Mouse (Mus musculus) midbrain, embryonic 16.5 days (tissue): Measurements from ENCODE around the gene Gm3409. TPM values are rescaled to one million over a fixed set of nuclear protein-coding genes. Genes with fewer than 3 reads are reported as not detected.
"Not testable (repeated sequence)": the region's sequence is repeated elsewhere in the genome, so short reads cannot be mapped to it uniquely, and the experiment has no call there.

Source experiments
- ATAC-seq: fragments of 200-750 bp; cut with Nextera tagmentation; 2 replicates; pipeline ENCODE4 v1.8.0; 2017; ENCODE audit warnings: moderate TSS enrichment
- H3K27ac ChIP-seq: fragments of 300-500 bp; sonication (generic); 2 replicates; pipeline ENCODE4 v1.5.1; 2014; ENCODE audit warnings: mild to moderate bottlenecking, low read length, mixed read lengths
- H3K27me3 ChIP-seq: fragments of 300-500 bp; sonication (generic); 2 replicates; pipeline ENCODE4 v1.6.1; 2014; ENCODE audit warnings: low read depth, low read length, mixed read lengths; ENCODE audit not compliant: control insufficient read depth, insufficient read depth
- H3K36me3 ChIP-seq: fragments of 300-500 bp; sonication (generic); 2 replicates; pipeline ENCODE4 v1.6.1; 2014; ENCODE audit warnings: mild to moderate bottlenecking, low read length, moderate library complexity, mixed read lengths; ENCODE audit not compliant: control insufficient read depth, insufficient read depth
- H3K4me1 ChIP-seq: fragments of 300-500 bp; sonication (generic); 2 replicates; pipeline ENCODE4 v1.6.1; 2014; ENCODE audit warnings: mild to moderate bottlenecking, low read length, mixed read lengths; ENCODE audit not compliant: control insufficient read depth, insufficient read depth
- H3K4me2 ChIP-seq: fragments of 300-500 bp; sonication (generic); 2 replicates; pipeline ENCODE4 v1.6.1; 2014; ENCODE audit warnings: mild to moderate bottlenecking, low read length, mixed read lengths
- H3K4me3 ChIP-seq: fragments of 300-500 bp; sonication (generic); 2 replicates; pipeline ENCODE4 v1.5.1; 2014; ENCODE audit warnings: low read depth, mild to moderate bottlenecking, low read length, moderate library complexity, mixed read lengths
- H3K9ac ChIP-seq: fragments of 300-500 bp; sonication (generic); 2 replicates; pipeline ENCODE4 v1.6.1; 2014; ENCODE audit warnings: low read depth, low read length, mixed read lengths
- H3K9me3 ChIP-seq: fragments of 300-500 bp; sonication (generic); replicated peaks from 2 replicates; pipeline ENCODE4 v1.6.1; 2014; ENCODE audit warnings: mild to moderate bottlenecking, low read length, mixed read lengths; ENCODE audit not compliant: control insufficient read depth, poor library complexity, severe bottlenecking
- WGBS: fragments of 180-500 bp; shearing (Covaris S2); extraction: QIAGEN DNeasy Blood & Tissue Kit; methylation state at CpG from one replicate; pipeline ENCODE4 v1.1.7; 2014; 5-methylcytosine and 5-hydroxymethylcytosine counted together
- polyA plus RNA-seq: library from polyadenylated mRNA; unstranded; fragments of >200 nt; fragmentation: Nextera tagmentation; extraction: Ambion mirVana; gene quantifications from 2 replicates; pipeline ENCODE4 v1.2.1, GENCODE M21; 2015

Gm3409 gene
- polyA plus RNA-seq = not detected in 2 replicates

GRCm38 (mm10) chr5:146537347-146537746 is at the start of gene Gm3409:
Gene Gm3409 (plus strand): TSS chr5:146537647.
- not testable (repeated sequence) for H3K4me3 ChIP-seq, H3K36me3 ChIP-seq, H3K4me2 ChIP-seq, H3K9ac ChIP-seq, H3K27ac ChIP-seq, H3K9me3 ChIP-seq, ATAC-seq, H3K4me1 ChIP-seq, H3K27me3 ChIP-seq
- WGBS = 97% methylated on average over 3 of the region's 3 CpGs

GRCm38 (mm10) chr5:146488959-146489358 is 48.5 kb upstream of the Gm3409 start:
- not testable (repeated sequence) for H3K9ac ChIP-seq, H3K4me3 ChIP-seq, H3K9me3 ChIP-seq, H3K4me1 ChIP-seq, H3K27me3 ChIP-seq, ATAC-seq, H3K27ac ChIP-seq, H3K4me2 ChIP-seq, H3K36me3 ChIP-seq
- WGBS = 12% methylated on average over 3 of the region's 4 CpGs

DNA sequence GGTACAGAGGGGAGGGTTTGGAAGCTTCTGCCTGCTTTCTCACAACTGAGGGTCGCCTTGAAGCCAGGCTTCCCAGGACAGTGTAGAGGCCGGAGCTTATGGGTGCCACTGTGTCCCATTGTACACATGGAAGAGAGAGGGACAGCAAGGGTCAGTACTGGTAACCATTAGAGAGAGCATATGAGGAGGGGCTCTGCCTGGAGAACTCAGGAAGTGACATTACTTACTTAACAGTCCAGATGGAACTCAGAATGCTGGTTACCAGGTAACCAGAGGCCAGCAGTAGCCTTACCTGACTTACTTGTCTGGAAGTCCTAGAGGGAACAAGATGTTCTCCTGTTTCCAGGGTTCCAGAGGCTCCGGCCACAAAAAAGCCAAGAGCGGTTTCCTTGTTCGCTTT is 46.4 kb upstream of the Gm3409 start, which contains the start of gene Gm6370:
Gene Gm6370 (plus strand): TSS at position 301 of the 400 bp plus-strand sequence.
- no CpG with 5 or more reads among the region's 5 CpGs for WGBS
- ATAC-seq, H3K4me2 ChIP-seq, H3K27me3 ChIP-seq, H3K27ac ChIP-seq, H3K9me3 ChIP-seq, H3K4me3 ChIP-seq, H3K9ac ChIP-seq, H3K4me1 ChIP-seq, H3K36me3 ChIP-seq: not testable (repeated sequence)

GRCm38 (mm10) chr5:146502099-146502498 is 35.3 kb upstream of the Gm3409 start, which contains the start of gene 4930449I24Rik:
Gene 4930449I24Rik (plus strand): TSS chr5:146502399.
- not testable (repeated sequence) for H3K4me3 ChIP-seq, H3K9me3 ChIP-seq, H3K36me3 ChIP-seq, H3K9ac ChIP-seq, H3K27ac ChIP-seq, H3K27me3 ChIP-seq, H3K4me2 ChIP-seq, ATAC-seq, H3K4me1 ChIP-seq
- WGBS = no CpG with 5 or more reads among the region's 5 CpGs

- not testable (repeated sequence) for H3K36me3 ChIP-seq, H3K9me3 ChIP-seq, H3K27ac ChIP-seq, H3K27me3 ChIP-seq, H3K4me1 ChIP-seq, H3K9ac ChIP-seq, H3K4me2 ChIP-seq, H3K4me3 ChIP-seq, ATAC-seq
- no CpG with 5 or more reads among the region's 5 CpGs for WGBS
Measured at GRCm38 (mm10) chr5:146513823-146514222, 23.6 kb upstream of the Gm3409 start, which contains the start of gene Gm3402. Gene Gm3402 (plus strand): TSS chr5:146514123.

DNA sequence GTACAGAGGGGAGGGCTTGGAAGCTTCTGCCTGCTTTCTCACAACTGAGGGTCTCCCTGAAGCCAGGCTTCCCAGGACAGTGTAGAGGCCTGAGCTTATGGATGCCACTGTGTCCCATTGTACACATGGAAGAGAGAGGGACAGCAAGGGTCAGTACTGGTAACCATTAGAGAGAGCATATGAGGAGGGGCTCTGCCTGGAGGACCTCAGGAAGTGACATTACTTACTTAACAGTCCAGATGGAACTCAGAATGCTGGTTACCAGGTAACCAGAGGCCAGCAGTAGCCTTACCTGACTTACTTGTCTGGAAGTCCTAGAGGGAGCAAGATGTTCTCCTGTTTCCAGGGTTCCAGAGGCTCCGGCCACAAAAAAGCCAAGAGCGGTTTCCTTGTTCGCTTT is 11.9 kb upstream of the Gm3409 start, which contains the start of gene Gm3404:
Gene Gm3404 (plus strand): TSS at position 301 of the 400 bp plus-strand sequence.
- 88% methylated on average over 1 of the region's 3 CpGs for WGBS
- not testable (repeated sequence) for H3K4me3 ChIP-seq, ATAC-seq, H3K27ac ChIP-seq, H3K9ac ChIP-seq, H3K4me1 ChIP-seq, H3K27me3 ChIP-seq, H3K4me2 ChIP-seq, H3K9me3 ChIP-seq, H3K36me3 ChIP-seq

DNA sequence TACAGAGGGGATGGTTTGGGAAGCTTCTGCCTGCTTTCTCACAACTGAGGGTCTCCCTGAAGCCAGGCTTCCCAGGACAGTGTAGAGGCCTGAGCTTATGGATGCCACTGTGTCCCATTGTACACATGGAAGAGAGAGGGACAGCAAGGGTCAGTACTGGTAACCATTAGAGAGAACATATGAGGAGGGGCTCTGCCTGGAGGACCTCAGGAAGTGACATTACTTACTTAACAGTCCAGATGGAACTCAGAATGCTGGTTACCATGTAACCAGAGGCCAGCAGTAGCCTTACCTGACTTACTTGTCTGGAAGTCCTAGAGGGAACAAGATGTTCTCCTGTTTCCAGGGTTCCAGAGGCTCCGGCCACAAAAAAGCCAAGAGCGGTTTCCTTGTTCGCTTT is 18.4 kb downstream of the Gm3409 start, which contains the start of gene Gm3415:
Gene Gm3415 (plus strand): TSS at position 301 of the 400 bp plus-strand sequence.
- H3K27me3 ChIP-seq, H3K4me1 ChIP-seq, H3K4me3 ChIP-seq, H3K4me2 ChIP-seq, H3K9me3 ChIP-seq, H3K9ac ChIP-seq, ATAC-seq, H3K36me3 ChIP-seq, H3K27ac ChIP-seq: not testable (repeated sequence)
- no CpG with 5 or more reads among the region's 3 CpGs for WGBS

- Histone ChIP-seq H3K9me3 (no peaks in the 10 kb centered on the region), H3K4me1 (no peaks in the 10 kb centered on the region), H3K4me2 (no peak overlapping the region), H3K27ac (no peak overlapping the region), H3K4me3 (no peak overlapping the region), H3K27me3 (no peaks in the 10 kb centered on the region), H3K36me3 (no peaks in the 10 kb centered on the region), H3K9ac (no peak overlapping the region)
- no peak for ATAC-seq
- WGBS = 93% methylated on average over 1 of the region's 1 CpGs
Measured at GRCm38 (mm10) chr5:146564259-146564658, 26.8 kb downstream of the Gm3409 start.

DNA sequence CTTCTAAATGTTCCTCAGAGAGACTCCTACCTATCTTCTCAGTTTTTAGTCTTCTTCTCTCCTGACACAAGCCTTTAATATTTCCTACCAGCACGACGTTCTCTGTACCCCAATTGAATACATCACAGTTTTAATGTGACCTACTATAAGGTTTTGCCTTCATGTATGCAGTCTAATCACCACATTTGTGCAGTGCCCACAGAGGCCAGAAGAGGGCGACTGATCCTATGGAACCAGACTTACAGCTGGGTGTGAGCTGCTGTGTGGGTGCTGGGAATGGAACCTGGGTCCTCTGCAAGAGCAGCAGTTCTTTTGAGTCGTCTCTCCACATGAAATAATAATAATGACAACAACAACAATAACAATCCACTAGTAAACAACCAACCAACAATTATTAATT is 29.6 kb downstream of the Gm3409 start:
- Histone ChIP-seq H3K4me2 (no peak overlapping the region), H3K9me3 (no peaks in the 10 kb centered on the region), H3K27me3 (no peaks in the 10 kb centered on the region), H3K36me3 (no peaks in the 10 kb centered on the region), H3K4me1 (no peaks in the 10 kb centered on the region), H3K9ac (no peak overlapping the region), H3K4me3 (no peak overlapping the region), H3K27ac (no peak overlapping the region)
- 61% methylated on average over 4 of the region's 4 CpGs for WGBS
- no peak for ATAC-seq
